Mouse (Mus musculus) Patski (cell line): ENCODE data around the gene Fen1. TPM values are rescaled to one million over a fixed set of nuclear protein-coding genes. Genes with fewer than 3 reads are reported as not detected.

Experiments used
- ATAC-seq: fragments of 100-300 bp; one replicate; pipeline ENCODE4 v1.8.0; 2021
- CTCF ChIA-PET: fragments of 350-600 bp; sonication (Branson Sonifier 250); formaldehyde crosslinking; loops from one replicate; lab custom pipeline; 2022; ENCODE audit warnings: inconsistent platforms; lab: Charles Lee
- POLR2A ChIA-PET: fragments of 350-600 bp; sonication (Branson Sonifier 250); formaldehyde crosslinking; loops from one replicate; lab custom pipeline; 2022; ENCODE audit warnings: antibody characterized with exemption, inconsistent platforms; lab: Charles Lee
- DNase-seq: peaks from one replicate; pipeline ENCODE4 v3.0.0-alpha.2; 2011; ENCODE audit warnings: low read depth, low spot score
- H3K27me3 ChIP-seq: fragments of 371-371 bp; one replicate; pipeline ENCODE4 v1.5.1; 2021
- CTCF ChIP-seq: fragments of 100-300 bp; IDR thresholded peaks from one replicate; pipeline ENCODE4 v1.5.1; 2021
- in situ Hi-C: fragments of 300-500 bp; cut with MboI; formaldehyde crosslinking; loops from 3 replicates; pipeline ENCODE4 v1.11.1; 2018; ENCODE audit warnings: low pct_unique_long_range_greater_than_20kb, mixed read lengths
- polyA plus RNA-seq: library from polyadenylated mRNA; unstranded; gene quantifications from one replicate; pipeline ENCODE4 v1.2.3, GENCODE M21; 2021

Gene Fen1
- polyA plus RNA-seq, 1 experiment from 2014 or later: 22.0 TPM

DNA sequence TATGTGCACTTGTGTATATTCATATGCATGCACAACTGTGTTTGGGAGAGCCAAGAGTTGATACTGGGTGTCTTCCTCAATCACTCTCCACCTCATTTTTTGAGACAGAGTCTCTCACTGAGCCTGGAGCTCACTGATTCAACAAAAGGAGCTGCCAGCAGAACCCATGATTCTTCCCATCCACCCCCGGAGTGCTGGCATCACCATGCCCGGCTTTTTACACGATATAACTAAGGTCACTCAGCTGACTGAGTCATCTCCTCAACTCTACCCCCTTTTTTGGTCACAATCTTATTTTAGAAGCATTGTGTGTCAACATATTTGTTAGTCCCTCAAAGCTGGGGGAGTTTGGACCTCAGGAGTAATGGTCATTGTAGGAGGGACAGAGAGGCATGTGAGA is 40.1 kb downstream of the Fen1 start:
- POLR2A ChIA-PET: interaction anchor here (1.1 kb wide), 1 partner anchor 17 kb away, joined by 3 read pairs; no protein-coding TSS in a partner anchor
- in situ Hi-C loops: no loop called here
- H3K27me3 ChIP-seq: no peaks in the 10 kb centered on the region
- DNase-seq: no peak
- TF ChIP-seq CTCF: no peak
- CTCF ChIA-PET: interaction anchor here (1.2 to 2.4 kb wide), 4 partner anchors 17 to 41 kb away, joined by 3 to 6 read pairs (median 4); partner anchors contain the start of gene Fads1
- ATAC-seq: no peak

DNA sequence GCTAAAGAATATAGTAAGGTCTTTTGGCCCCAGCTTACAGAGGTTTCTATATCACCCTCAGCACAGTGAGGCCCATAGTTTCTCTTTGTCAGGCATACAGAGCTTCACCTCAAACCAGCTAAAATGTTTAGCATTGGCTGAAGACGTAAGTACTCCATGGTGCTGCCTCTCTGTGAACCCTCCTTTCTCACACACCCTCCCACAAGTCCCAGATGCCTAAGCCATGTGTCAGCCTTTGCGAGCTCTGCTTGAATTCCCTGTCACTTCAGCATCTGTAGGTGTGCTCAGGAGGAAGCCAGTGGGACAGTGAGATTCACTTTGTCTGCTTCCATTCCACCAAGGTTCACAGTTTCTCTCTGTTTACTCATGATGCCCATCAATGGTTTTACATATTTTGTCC is 46.2 kb downstream of the Fen1 start:
- TF ChIP-seq CTCF: no peak
- POLR2A ChIA-PET: interaction anchor here (1.4 kb wide), 1 partner anchor 25 kb away, joined by 3 read pairs; the partner anchor contains the start of gene Fads1
- in situ Hi-C loops: no loop called here
- DNase-seq (no peak), ATAC-seq (peak; percentile 60)
- CTCF ChIA-PET: interaction anchor here (1.5 kb wide), 1 partner anchor 21 kb away, joined by 6 read pairs; no protein-coding TSS in a partner anchor
- H3K27me3 ChIP-seq: no peaks in the 10 kb centered on the region

DNA sequence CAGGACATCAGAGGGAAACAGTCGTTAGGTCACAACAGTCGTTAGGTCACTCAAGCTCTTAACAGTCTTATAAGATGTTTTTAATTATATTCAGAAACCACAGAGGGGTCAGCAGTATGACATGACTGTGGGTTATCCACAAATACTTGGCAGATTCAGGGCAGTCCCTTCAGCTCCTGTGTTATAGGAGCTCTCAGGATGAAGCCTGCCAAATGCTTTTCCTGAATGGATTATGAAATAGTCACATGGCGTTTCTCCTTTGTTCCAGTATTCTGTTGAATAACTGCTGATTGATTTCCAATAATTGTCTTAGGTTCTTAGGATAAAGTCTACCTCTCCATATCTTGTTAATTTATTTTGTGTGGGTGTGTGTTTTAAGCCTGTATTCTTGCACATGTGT is 54.8 kb downstream of the Fen1 start:
- POLR2A ChIA-PET: no interaction called here
- in situ Hi-C loops: no loop called here
- no peak for DNase-seq
- no peaks in the 10 kb centered on the region for H3K27me3 ChIP-seq
- TF ChIP-seq CTCF: no peak
- CTCF ChIA-PET: interaction anchor here (1.3 to 1.7 kb wide), 3 partner anchors 9 to 33 kb away, joined by 3 to 6 read pairs (median 3); partner anchors contain the start of gene Fads1
- no peak for ATAC-seq

Other genes with a start within 250 kb of the Fen1 start
- 2,141 TPM for gene Fth1, start 223.6 kb downstream of the Fen1 start, polyA plus RNA-seq
- not detected for gene Best1, start 202.5 kb downstream of the Fen1 start, polyA plus RNA-seq
- gene Rab3il1, start 202.5 kb downstream of the Fen1 start, polyA plus RNA-seq: 0.71 TPM
- 227 TPM for gene Fads3, start 162.6 kb downstream of the Fen1 start, polyA plus RNA-seq
- gene Fads2, start 102.4 kb downstream of the Fen1 start, polyA plus RNA-seq: 219 TPM
- 171 TPM for gene Fads1, start 21.3 kb downstream of the Fen1 start, polyA plus RNA-seq
- gene Tmem258, start 155 bp downstream of the Fen1 start, polyA plus RNA-seq: 211 TPM
- 0.45 TPM for gene Myrf, start 36.6 kb upstream of the Fen1 start, polyA plus RNA-seq
- gene Dagla, start 100.7 kb upstream of the Fen1 start, polyA plus RNA-seq: 2.9 TPM
- 4.1 TPM for gene Syt7, start 184.9 kb upstream of the Fen1 start, polyA plus RNA-seq